Mouse (Mus musculus): ENCODE measurements around the gene Anp32a. TPM values are rescaled to one million over a fixed set of nuclear protein-coding genes. Genes with fewer than 3 reads are reported as not detected.

Anp32a gene
- polyA plus RNA-seq, 1 experiment from 2014 or later = 184 TPM

- Histone ChIP-seq H3K9ac (replicated peaks) (no peak overlapping the region), H3K4me3 (no peak overlapping the region), H3K4me1 (peaks cover 43% of the 10 kb centered on the region), H3K27ac (replicated peaks) (no peak overlapping the region), H3K9me3 (no peaks in the 10 kb centered on the region), H3K27me3 (no peaks in the 10 kb centered on the region), H3K4me2 (replicated peaks) (no peak overlapping the region), H3K36me3 (peaks cover 46% of the 10 kb centered on the region)
- ATAC-seq (ENCODE audit: low FRiP score, low read depth) = no peak
- WGBS = 79% methylated on average over 16 of the region's 16 CpGs
Observed at GRCm38 (mm10) chr9:62371745-62372555, 30.9 kb downstream of the Anp32a start.

- H3K4me3 ChIP-seq = no peak overlapping the region
- peaks cover 54% of the 10 kb centered on the region for H3K36me3 ChIP-seq
- H3K4me2 ChIP-seq (replicated peaks) = no peak overlapping the region
- ATAC-seq (ENCODE audit: low FRiP score, low read depth) = no peak
- H3K4me1 ChIP-seq = peaks cover 36% of the 10 kb centered on the region
- WGBS = 84% methylated on average over 9 of the region's 9 CpGs
- no peaks in the 10 kb centered on the region for H3K9me3 ChIP-seq
- H3K27ac ChIP-seq (replicated peaks) = no peak overlapping the region
- no peak overlapping the region for H3K9ac ChIP-seq (replicated peaks)
- H3K27me3 ChIP-seq = no peaks in the 10 kb centered on the region
Observed at GRCm38 (mm10) chr9:62372556-62373221, 31.6 kb downstream of the Anp32a start.

GRCm38 (mm10) chr9:62373222-62374123 is 32.4 kb downstream of the Anp32a start:
- Histone ChIP-seq H3K4me3 (no peak overlapping the region), H3K36me3 (peaks cover 60% of the 10 kb centered on the region), H3K27me3 (no peaks in the 10 kb centered on the region), H3K4me2 (replicated peaks) (no peak overlapping the region), H3K4me1 (peaks cover 28% of the 10 kb centered on the region), H3K27ac (replicated peaks) (no peak overlapping the region), H3K9me3 (no peaks in the 10 kb centered on the region), H3K9ac (replicated peaks) (no peak overlapping the region)
- ATAC-seq (ENCODE audit: low FRiP score, low read depth) = no peak
- 60% methylated on average over 18 of the region's 18 CpGs for WGBS

GRCm38 (mm10) chr9:62374276-62374675 is 33.2 kb downstream of the Anp32a start:
- Histone ChIP-seq H3K4me2 (replicated peaks) (no peak overlapping the region), H3K27me3 (no peaks in the 10 kb centered on the region), H3K9ac (replicated peaks) (no peak overlapping the region), H3K4me1 (peaks cover 20% of the 10 kb centered on the region), H3K27ac (replicated peaks) (no peak overlapping the region), H3K4me3 (no peak overlapping the region), H3K36me3 (peaks cover 63% of the 10 kb centered on the region), H3K9me3 (no peaks in the 10 kb centered on the region)
- no peak for ATAC-seq (ENCODE audit: low FRiP score, low read depth)
- 81% methylated on average over 3 of the region's 3 CpGs for WGBS

GRCm38 (mm10) chr9:62377897-62378296 is 36.8 kb downstream of the Anp32a start:
- H3K9ac ChIP-seq (replicated peaks) = no peak overlapping the region
- 96% methylated on average over 10 of the region's 10 CpGs for WGBS
- H3K4me3 ChIP-seq = no peak overlapping the region
- H3K27ac ChIP-seq (replicated peaks) = no peak overlapping the region
- no peaks in the 10 kb centered on the region for H3K27me3 ChIP-seq
- H3K9me3 ChIP-seq = no peaks in the 10 kb centered on the region
- H3K4me2 ChIP-seq (replicated peaks) = no peak overlapping the region
- peaks cover 9% of the 10 kb centered on the region; the same call in 1 of the 2 replicates for H3K4me1 ChIP-seq
- no peak for ATAC-seq (ENCODE audit: low FRiP score, low read depth)
- peaks cover 69% of the 10 kb centered on the region for H3K36me3 ChIP-seq

- 65% methylated on average over 5 of the region's 5 CpGs for WGBS
- Histone ChIP-seq H3K4me3 (no peak overlapping the region), H3K9me3 (no peaks in the 10 kb centered on the region), H3K27me3 (no peaks in the 10 kb centered on the region), H3K4me2 (replicated peaks) (no peak overlapping the region), H3K27ac (replicated peaks) (no peak overlapping the region), H3K4me1 (0 out of 2 replicates have a peak, but pooled peaks cover 4% of the 10 kb centered on the region), H3K36me3 (peaks cover 47% of the 10 kb centered on the region), H3K9ac (replicated peaks) (no peak overlapping the region)
- no peak for ATAC-seq (ENCODE audit: low FRiP score, low read depth)
Observed at GRCm38 (mm10) chr9:62380351-62380750, 39.3 kb downstream of the Anp32a start.

GRCm38 (mm10) chr9:62381402-62381913 is 40.4 kb downstream of the Anp32a start:
- Histone ChIP-seq H3K9me3 (no peaks in the 10 kb centered on the region), H3K4me3 (no peak overlapping the region), H3K9ac (replicated peaks) (no peak overlapping the region), H3K27ac (replicated peaks) (no peak overlapping the region), H3K4me1 (0 out of 2 replicates have a peak, but pooled peaks cover 4% of the 10 kb centered on the region), H3K36me3 (peaks cover 36% of the 10 kb centered on the region), H3K4me2 (replicated peaks) (no peak overlapping the region), H3K27me3 (no peaks in the 10 kb centered on the region)
- no peak for ATAC-seq (ENCODE audit: low FRiP score, low read depth)
- 59% methylated on average over 8 of the region's 8 CpGs for WGBS

- Histone ChIP-seq H3K36me3 (peaks cover 24% of the 10 kb centered on the region), H3K4me3 (no peak overlapping the region), H3K4me1 (0 out of 2 replicates have a peak, but pooled peaks cover 4% of the 10 kb centered on the region), H3K9ac (replicated peaks) (no peak overlapping the region), H3K9me3 (no peaks in the 10 kb centered on the region), H3K27ac (replicated peaks) (no peak overlapping the region), H3K4me2 (replicated peaks) (no peak overlapping the region), H3K27me3 (no peaks in the 10 kb centered on the region)
- WGBS = 70% methylated on average over 10 of the region's 10 CpGs
- ATAC-seq (ENCODE audit: low FRiP score, low read depth) = no peak
Observed at GRCm38 (mm10) chr9:62382519-62383084, 41.5 kb downstream of the Anp32a start.

GRCm38 (mm10) chr9:62385062-62385461 is 44.0 kb downstream of the Anp32a start:
- no peaks in the 10 kb centered on the region for H3K27me3 ChIP-seq
- ATAC-seq (ENCODE audit: low FRiP score, low read depth) = no peak
- no peak overlapping the region for H3K27ac ChIP-seq (replicated peaks)
- no peaks in the 10 kb centered on the region for H3K9me3 ChIP-seq
- 0 out of 2 replicates have a peak, but pooled peaks cover 4% of the 10 kb centered on the region for H3K4me1 ChIP-seq
- no peak overlapping the region for H3K9ac ChIP-seq (replicated peaks)
- no peak overlapping the region for H3K4me3 ChIP-seq
- H3K36me3 ChIP-seq = peaks cover 7% of the 10 kb centered on the region; the same call in 1 of the 2 replicates
- H3K4me2 ChIP-seq (replicated peaks) = no peak overlapping the region
- 89% methylated on average over 6 of the region's 6 CpGs for WGBS

GRCm38 (mm10) chr9:62385727-62386518 is 44.8 kb downstream of the Anp32a start:
- 0 out of 2 replicates have a peak, but pooled peaks cover 4% of the 10 kb centered on the region for H3K4me1 ChIP-seq
- H3K9me3 ChIP-seq = no peaks in the 10 kb centered on the region
- H3K27ac ChIP-seq (replicated peaks) = no peak overlapping the region
- H3K4me3 ChIP-seq = no peak overlapping the region
- H3K27me3 ChIP-seq = no peaks in the 10 kb centered on the region
- 82% methylated on average over 4 of the region's 4 CpGs for WGBS
- no peak overlapping the region for H3K9ac ChIP-seq (replicated peaks)
- no peaks in the 10 kb centered on the region for H3K36me3 ChIP-seq
- no peak for ATAC-seq (ENCODE audit: low FRiP score, low read depth)
- H3K4me2 ChIP-seq (replicated peaks) = no peak overlapping the region

- WGBS = 62% methylated on average over 9 of the region's 9 CpGs
- Histone ChIP-seq H3K4me3 (no peak overlapping the region), H3K9me3 (no peaks in the 10 kb centered on the region), H3K4me1 (no peaks in the 10 kb centered on the region), H3K36me3 (no peaks in the 10 kb centered on the region), H3K4me2 (replicated peaks) (no peak overlapping the region), H3K9ac (replicated peaks) (no peak overlapping the region), H3K27me3 (no peaks in the 10 kb centered on the region), H3K27ac (replicated peaks) (no peak overlapping the region)
- ATAC-seq (ENCODE audit: low FRiP score, low read depth) = no peak
Observed at GRCm38 (mm10) chr9:62389735-62390134, 48.6 kb downstream of the Anp32a start.
